Mouse (Mus musculus) CD4-positive, CD25-positive, alpha-beta regulatory T cell, adult 9 weeks (primary cell): ENCODE results near the gene Cr2. TPM values are rescaled to one million over a fixed set of nuclear protein-coding genes. Genes with fewer than 3 reads are reported as not detected.

Source experiments
- polyA plus RNA-seq: library from polyadenylated mRNA; unstranded; fragments of 100-300 nt; shearing (Covaris generic); gene quantifications from one replicate; pipeline ENCODE4 v1.2.1, GENCODE M21; 2017

Gene Cr2
- polyA plus RNA-seq = 1.5 TPM

DNA sequence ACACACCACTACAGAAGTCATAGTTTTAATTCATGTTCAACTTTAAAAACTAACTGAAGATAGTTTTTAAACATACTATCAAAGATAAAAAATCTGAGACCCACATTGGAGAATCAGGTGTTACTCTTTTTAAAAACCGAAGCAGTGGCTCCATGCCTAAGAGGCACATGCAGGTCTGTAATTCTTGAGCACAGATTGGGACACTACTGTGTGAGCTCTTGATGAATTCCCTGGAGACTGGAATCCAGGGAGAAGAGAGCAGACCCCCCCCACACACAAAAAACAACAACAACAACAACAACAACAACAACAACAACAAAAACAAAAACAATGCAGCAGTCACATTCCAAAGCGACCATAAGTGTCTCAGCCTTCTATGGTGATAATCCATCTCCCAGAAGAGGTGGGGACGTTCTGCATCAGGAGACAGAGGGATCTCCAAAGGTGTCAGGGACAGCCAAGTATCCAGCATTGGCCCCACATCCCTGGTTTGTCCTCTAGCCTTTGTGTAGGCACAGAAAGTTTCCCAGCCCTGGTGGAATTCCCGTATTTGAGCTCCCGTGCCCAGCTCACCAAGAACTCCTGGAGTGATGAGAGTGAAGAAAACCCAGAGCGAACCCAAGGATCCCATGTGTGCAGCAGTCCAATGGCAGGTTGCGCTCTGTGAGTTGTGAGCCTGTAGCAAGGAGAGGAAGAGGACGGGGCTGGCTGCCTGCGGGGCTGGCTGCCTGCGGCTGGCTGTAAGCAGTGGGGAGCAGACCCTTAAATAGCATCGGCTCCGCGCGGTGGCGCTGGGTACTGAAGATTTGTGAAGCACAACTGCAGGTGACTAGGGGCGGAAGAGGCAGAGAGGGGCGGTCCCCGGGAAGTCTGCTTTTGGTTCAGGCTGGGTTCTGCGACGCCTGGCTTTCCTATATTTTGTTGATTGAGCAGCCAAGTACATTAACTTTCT lies at the start of gene Cr2:
TSS of gene Cr2 (minus strand) at position 737 of the 952 bp plus-strand sequence.

DNA sequence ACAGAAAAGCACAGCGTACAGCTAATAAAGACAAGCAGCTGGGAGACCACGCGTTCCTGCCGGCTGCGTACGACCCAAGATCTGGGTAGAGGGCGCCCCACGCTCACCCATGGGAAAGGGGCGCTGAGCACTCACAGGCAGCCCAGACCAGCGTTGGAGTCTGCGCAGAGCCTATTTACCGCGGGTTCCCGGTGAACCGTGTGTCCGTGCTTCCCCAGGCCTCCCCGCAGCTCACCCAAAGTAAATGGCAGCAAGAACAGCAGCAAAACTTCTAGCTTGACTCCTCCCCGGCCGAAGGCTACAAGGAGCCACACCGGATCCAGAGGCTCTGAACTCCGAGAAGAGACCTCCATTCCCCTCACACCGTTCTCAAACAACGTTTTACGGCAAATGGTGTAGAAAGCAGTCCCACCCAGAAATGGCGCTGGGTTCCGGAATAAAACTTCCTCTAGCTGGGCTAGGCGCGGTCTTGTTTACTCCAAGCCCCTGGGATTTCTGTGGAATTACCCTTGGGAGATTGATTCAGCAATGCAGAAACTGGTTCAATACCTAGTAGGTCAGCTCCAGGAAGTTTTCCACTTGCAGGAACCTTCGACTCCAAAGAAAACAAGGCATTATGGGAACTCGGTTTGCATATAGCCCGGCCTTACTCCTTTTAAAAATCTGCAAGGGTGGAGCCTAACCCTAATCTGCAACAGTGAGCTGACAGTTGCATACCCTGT lies 45.4 kb downstream of the Cr2 start, which contains the start of gene Cr1l:
TSS of gene Cr1l (minus strand) at position 634 of the 722 bp plus-strand sequence.

DNA sequence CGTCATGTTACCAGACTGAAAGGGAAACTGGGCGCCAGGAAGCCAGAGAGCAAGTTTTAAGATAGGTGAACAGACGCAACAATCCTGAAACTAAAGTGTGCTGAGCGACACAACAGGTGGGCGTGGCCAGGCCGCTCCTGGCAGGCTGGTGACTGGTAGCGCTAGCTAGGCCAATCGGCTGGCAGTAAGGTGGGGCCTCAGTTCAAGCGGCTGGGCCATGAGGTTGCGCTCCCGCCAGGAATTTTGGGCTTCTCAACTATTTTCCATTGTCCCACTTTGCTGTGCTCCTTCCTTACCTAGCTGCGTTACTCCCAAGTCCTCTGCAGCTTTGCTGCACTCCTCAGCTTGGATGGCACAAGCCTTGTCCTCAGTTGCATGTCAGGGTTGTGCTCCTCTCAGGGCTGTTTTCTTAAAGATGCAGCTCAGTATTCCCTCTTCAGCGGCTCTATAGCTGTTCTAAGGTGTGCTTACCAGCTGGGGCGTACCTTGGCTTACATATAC lies 84.2 kb downstream of the Cr2 start, which contains the start of gene Cd46:
TSS of gene Cd46 (minus strand) at position 30 of the 501 bp plus-strand sequence.

Other genes starting within 250 kb of the Cr2 start
- gene Cd34, start 237.9 kb downstream of the Cr2 start, polyA plus RNA-seq = not detected
- gene Cd46, start 84.5 kb downstream of the Cr2 start, polyA plus RNA-seq = 4.7 TPM
- 219 TPM for gene Cr1l, start 45.1 kb downstream of the Cr2 start, polyA plus RNA-seq